Mouse (Mus musculus) splenic B cell, adult 2 months (primary cell): ENCODE data around the gene Hmbs.
A peak's percentile ranks its signal among the peaks of the same experiment; 100 is the strongest.
"Not testable (repeated sequence)": the region's sequence is repeated elsewhere in the genome, so short reads cannot be mapped to it uniquely, and the experiment has no call there.

Experiments
- DNase-seq: peaks from one replicate; pipeline ENCODE4 v3.0.0-alpha.2; 2011; ENCODE audit warnings: low read depth, low spot score
- H3K27me3 ChIP-seq: 2 replicates; pipeline ENCODE4 v1.6.1; 2012; ENCODE audit warnings: mild to moderate bottlenecking, low read length, moderate library complexity, mixed read lengths; ENCODE audit not compliant: control insufficient read depth, poor library complexity, insufficient read depth, severe bottlenecking
- H3K36me3 ChIP-seq: 2 replicates; pipeline ENCODE4 v1.6.1; 2012; ENCODE audit warnings: mild to moderate bottlenecking, low read length, moderate library complexity, mixed read lengths; ENCODE audit not compliant: control insufficient read depth, poor library complexity, insufficient read depth, severe bottlenecking

Hmbs gene

GRCm38 (mm10) chr9:44306532-44306931 lies 37.5 kb downstream of the Hmbs start:
- Histone ChIP-seq H3K36me3 (peaks cover 7% of the 10 kb centered on the region), H3K27me3 (no peaks in the 10 kb centered on the region)
- DNase-seq: no peak

GRCm38 (mm10) chr9:44305466-44306079 lies 38.5 kb downstream of the Hmbs start, which contains the start of gene Hinfp:
Gene Hinfp (minus strand): TSS chr9:44305671.
- no peaks in the 10 kb centered on the region for H3K27me3 ChIP-seq
- peaks cover 8% of the 10 kb centered on the region for H3K36me3 ChIP-seq
- DNase-seq: peak; percentile 99

- not testable (repeated sequence) for DNase-seq, H3K27me3 ChIP-seq
- H3K36me3 ChIP-seq: peaks cover 35% of the 10 kb centered on the region
Measured at GRCm38 (mm10) chr9:44300001-44300400, 44.0 kb downstream of the Hmbs start.

- Histone ChIP-seq H3K27me3 (no peaks in the 10 kb centered on the region), H3K36me3 (peaks cover 21% of the 10 kb centered on the region)
- peak; percentile 82 for DNase-seq
Measured at GRCm38 (mm10) chr9:44292490-44292889, 51.5 kb downstream of the Hmbs start.

GRCm38 (mm10) chr9:44288959-44289291 lies 55.1 kb downstream of the Hmbs start:
- no peak for DNase-seq
- no peaks in the 10 kb centered on the region for H3K27me3 ChIP-seq
- H3K36me3 ChIP-seq: peaks cover 3% of the 10 kb centered on the region

- Histone ChIP-seq H3K36me3 (peaks cover 2% of the 10 kb centered on the region; the same call in 1 of the 2 replicates), H3K27me3 (no peaks in the 10 kb centered on the region)
- DNase-seq: peak; percentile 18
Measured at GRCm38 (mm10) chr9:44288076-44288958, 55.7 kb downstream of the Hmbs start, which contains the start of gene Abcg4. Gene Abcg4 (minus strand): TSS chr9:44288615.

- H3K36me3 ChIP-seq: peaks cover 2% of the 10 kb centered on the region; the same call in 1 of the 2 replicates
- peak; percentile 29 for DNase-seq
- H3K27me3 ChIP-seq: no peaks in the 10 kb centered on the region
Measured at GRCm38 (mm10) chr9:44287401-44288075, 56.5 kb downstream of the Hmbs start.

GRCm38 (mm10) chr9:44287003-44287400 lies 57.0 kb downstream of the Hmbs start:
- peak; percentile 7 for DNase-seq
- Histone ChIP-seq H3K36me3 (peaks cover 2% of the 10 kb centered on the region; the same call in 1 of the 2 replicates), H3K27me3 (no peaks in the 10 kb centered on the region)
